Mouse (Mus musculus): ENCODE results near the gene Farsb.
A peak's percentile ranks its signal among the peaks of the same experiment; 100 is the strongest.

Gene Farsb

DNA sequence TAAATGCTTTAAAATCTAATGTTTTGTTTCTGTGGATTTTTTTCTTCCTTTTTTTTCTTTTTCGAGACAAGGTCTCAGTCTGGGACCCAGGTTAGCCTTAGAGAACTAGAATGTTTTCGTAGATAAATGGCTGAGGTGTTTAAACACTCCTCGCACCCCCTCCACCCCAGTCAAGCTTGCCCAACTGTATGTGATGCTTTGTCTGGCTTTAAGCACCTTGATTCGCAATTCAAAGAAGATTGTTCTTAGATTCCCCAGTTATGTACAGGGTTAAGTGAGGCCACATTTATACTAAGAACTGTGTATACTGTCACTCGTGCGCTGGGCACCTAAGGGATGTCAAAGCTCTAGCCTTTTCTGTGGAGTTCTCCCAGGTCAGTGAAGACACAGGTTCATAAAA, 68.4 kb downstream of the Farsb start:
- DNase-seq (ENCODE audit: low spot score): no peak

DNA sequence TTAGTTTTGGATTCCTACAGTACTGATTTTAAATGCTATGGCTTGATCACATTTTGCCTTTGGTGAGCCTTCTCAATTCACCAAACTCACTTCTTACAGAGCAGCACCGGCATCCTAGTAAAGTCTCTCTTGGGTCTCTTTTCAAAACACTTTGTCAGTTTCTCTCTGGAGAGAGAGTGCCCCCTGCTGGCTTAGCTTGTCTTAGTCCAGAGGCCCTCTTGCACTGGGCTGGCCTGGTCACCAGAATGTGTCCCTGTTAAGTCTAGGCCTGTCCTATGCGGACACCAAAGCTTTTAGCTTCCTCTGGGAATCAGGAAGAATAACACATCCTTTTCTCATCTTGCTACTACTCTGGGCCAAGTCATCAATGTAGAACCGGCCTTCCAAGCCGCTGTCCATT, 69.1 kb downstream of the Farsb start:
- DNase-seq (ENCODE audit: low spot score): peak; percentile 31

DNA sequence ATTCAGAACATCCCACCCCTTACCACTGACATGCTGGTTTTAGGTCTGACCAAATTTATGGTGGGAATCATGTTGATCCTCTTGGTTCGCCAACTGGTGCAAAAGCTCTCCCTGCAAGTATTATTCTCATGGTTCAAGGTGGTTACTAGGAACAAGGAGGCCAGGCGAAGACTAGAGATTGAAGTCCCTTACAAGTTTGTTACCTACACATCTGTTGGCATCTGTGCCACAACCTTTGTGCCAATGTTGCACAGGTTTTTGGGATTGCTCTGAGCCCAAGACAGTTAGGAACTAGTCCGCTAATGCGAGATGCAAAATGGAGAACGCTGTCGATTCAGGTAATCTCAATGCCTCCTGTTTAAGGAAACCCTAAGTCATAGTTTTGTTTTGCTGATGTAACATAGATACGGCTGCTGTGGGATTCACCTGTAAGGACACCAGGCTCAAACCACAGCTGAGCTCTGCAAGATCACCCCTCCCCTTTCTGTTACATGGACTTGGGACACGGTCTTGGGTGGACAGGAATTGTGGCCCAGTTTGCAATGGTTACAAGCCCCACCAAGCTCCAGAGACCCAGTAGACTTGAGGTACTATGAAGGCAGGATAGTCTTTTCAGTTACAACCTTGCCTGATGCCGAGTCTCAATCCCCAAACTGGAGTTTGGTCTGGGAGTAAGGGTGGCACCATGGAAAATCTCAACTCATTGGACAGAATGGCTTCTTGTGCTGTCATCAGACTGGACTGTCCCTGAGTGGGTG, 71.4 kb downstream of the Farsb start:
- DNase-seq (ENCODE audit: low spot score): no peak

DNA sequence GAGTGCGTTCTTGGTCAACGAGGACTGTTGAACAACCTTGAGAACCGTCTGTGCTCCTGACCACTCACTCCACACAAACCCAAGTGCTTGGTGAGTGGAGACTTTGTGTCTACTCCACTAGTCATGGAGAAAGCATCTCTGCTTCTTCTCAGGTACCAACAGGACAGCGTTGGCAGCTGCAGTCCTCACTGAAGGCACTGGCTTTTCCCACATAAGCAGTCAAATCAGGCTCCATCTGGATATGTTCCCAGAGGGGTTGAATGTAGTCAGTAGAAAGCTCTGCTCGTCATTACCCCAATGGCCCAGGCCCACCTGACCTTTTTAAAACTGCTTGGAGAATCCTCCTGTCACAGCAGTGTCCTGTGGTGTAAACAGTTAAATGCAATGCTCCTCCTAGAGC, 74.3 kb downstream of the Farsb start:
- DNase-seq (ENCODE audit: low spot score): no peak

DNA sequence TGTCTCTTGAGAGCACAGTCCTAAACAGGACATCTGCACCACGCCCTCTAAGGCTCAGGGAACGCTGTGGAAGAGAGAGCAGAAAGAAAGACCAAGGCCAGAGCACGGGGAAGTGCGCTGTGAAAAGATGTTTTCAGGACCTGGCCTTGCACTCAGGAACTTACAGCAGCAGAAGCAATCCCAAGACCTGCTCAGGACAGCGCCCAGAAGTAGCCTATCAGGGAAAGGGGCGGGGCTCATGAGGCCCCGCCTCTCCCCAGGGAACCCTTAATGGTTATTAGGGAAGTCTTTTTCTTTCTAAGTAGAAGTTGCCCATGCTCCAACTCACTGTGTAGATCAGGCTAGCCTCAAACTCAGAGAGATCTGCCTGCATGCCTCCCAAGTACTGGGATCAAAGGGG, 76.0 kb downstream of the Farsb start:
- DNase-seq (ENCODE audit: low spot score): no peak

DNA sequence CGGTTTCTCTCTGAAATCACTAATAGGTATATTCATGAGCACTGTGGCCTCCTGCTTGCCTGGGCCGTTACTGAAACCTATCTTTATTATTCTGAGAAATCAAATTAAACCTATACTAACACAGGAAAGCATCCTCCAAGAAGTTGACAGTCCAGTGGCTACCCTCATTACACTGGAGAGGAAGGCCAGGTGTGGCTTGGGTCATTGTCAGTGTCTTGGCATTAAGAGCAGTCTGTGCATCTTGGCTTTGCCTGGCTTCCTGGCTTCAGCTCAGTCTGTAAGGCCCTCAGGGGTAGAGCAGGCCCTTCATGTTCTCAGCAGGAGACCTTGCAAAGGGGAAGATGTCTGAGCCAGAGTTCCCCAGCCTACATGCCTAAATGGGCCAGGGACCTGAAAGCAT, 79.3 kb downstream of the Farsb start:
- DNase-seq (ENCODE audit: low spot score): no peak

DNA sequence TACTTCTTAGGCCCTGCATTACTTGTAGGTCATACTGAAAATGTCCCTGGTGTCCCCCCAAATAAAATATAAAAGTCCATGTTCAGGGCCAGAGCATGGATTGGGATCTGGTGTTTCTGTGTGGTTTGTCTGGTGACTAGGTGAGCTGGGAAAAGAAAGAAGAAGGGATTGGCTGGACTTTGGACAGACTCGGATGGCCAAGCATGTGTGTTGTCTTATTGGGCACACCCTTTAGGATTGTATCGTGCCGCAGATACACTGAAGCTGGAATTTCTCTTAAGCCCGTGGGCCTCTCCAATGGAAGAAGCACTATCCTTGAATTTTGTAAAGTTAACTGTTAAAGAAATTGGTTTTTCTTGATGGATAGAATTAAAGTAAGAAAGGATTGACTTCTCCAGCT, 87.3 kb downstream of the Farsb start:
- no peak for DNase-seq (ENCODE audit: low spot score)

DNA sequence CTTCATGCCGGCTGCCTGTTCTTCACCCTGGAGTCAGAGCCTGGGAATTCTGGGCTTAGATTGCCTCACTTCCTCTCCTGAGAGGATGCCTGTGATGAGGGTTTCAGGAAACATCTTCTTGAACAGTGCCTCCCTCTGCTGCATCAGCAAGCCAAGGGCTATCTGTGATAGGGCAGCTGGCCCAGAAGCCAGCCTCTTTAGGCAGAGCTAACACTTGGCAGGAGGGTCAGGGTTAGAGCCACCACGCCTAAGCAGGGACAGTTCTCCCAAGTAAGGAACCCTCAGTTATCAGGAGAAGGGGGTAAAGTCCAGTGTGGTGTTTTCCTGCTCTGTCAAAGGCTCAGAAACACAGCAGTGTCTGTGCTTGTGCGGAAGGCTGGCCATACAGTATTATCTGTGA, 88.9 kb downstream of the Farsb start:
- DNase-seq (ENCODE audit: low spot score): no peak

DNA sequence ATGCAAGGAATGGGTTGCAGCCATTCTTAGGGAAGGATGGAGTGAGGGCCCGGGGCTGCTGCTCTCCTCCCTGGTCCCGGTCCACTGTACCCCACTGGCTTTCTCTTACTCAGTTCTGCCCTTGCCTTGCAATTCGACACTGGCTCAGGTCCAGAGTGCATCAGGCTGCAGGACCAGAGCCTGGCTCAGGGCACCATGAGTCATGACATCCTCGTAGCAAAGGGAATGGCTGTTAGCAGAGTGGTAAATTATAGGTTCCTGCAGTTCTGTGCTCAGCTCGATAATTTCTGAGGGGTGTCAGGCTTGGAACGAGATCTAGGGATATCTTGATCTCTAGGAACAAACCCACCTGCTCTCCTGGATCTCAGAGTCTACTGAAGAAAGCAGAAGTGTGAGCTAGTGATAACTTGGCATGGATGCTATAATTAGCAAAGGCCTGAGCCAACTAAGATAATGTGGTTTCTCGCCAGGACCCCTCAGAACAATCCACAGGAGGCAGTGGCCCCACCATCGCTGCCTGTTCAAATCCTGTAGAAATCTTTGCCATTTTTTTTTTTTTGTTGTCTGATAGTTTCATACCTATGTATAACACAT, 92.3 kb downstream of the Farsb start:
- DNase-seq (ENCODE audit: low spot score): no peak

DNA sequence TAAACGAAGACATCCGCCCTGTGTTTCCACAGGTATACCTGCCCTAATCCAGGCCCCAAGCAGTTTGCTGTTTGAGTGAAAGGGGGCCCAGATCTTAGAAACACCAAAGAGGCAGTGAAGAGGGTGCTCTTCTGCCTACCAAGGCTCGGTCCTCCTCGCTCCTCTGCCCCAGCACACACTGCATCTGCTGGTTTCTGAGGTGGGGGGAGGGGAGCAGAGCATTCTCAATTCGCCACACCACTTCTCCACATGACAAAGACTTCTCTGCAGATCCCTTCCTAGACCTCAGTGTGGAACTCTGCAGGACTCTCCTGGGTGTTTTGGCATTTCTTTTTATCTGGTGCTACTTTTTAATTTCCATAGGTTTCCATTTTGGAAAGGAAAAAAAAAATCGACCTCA, 93.0 kb downstream of the Farsb start:
- DNase-seq (ENCODE audit: low spot score): no peak

DNA sequence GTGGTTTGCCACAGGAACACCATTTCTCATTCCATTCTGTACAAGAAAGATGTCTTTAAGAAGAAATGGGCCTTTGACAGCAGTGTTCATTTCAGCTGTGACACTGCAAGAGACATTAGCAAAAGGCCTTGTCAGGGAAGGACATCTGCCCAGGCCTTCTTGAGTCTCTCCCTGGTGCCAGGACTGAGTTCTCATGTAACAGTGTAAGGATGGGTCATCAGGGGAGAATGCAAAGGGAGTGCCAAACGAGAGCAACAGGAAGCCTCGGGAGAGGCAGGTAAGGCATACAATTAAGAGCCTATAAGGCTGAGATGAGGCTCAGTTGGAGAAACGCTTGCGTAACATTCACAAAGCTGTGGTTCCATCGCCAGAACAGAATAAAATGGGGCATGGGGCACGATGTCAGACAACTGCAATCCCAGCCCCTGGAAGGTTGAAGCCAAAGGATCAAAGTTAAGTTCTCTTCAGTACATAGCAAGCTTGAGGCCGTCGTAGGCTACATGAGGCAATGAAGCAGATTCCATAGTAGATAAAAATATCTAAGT, 93.4 kb downstream of the Farsb start:
- no peak for DNase-seq (ENCODE audit: low spot score)

DNA sequence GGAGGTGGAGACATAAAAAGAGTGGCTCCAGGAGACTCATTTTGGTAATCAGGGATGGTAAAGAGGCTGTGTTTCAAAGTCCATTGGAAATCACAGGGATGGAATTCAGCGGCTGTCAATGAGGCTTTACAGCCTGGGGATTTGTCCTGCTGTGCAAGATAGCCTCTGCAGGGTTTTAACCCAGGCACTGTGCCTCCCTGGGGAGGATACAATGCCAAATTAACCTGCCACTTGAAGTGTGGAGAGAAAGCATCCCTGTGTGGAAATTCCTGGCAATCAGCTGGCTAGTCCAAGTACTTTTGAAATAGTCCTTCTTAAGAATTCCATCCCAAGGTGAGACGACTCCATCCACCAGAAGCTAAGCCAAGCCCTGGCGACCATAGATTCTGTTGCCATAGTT, 99.8 kb downstream of the Farsb start:
- no peak for DNase-seq (ENCODE audit: low spot score)

DNA sequence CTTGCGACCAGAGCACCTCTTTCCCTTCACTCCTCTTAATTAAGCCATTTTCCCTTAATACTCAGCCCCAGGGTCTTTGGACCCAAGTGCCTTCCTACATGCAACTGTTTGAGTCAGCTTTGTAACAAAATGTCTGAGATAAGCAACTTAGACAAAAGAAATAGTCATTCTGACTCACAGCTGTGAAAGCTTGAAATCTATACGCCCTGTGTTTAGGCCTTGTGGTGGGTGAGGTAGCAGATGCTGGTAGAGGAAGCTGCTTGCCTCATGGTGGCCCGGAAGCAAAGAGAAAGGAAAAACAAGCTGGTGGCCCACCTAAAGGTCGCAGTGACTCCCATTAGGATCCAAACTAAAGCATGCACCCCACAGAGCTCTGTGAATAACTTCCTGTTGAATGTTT, 100.8 kb downstream of the Farsb start:
- no peak for DNase-seq (ENCODE audit: low spot score)

DNA sequence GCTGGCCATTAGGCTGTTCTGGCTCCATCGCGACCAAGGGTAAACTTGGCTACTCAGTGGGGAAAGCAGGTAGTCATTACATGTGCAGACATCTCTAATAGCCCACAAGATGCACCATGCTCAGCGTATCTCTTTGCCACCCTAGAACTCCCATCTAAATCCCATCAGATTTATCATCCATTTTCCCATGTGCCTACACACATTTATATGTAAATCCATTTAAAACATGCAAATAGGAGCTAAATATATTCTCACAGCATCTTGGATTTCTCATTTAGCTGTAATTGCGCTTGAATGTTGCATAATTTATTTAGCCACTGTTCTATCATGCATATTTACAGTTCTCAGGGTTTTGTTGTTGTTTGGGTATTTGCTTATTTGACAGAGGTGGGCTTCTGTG, 107.7 kb downstream of the Farsb start:
- DNase-seq (ENCODE audit: low spot score): no peak

DNA sequence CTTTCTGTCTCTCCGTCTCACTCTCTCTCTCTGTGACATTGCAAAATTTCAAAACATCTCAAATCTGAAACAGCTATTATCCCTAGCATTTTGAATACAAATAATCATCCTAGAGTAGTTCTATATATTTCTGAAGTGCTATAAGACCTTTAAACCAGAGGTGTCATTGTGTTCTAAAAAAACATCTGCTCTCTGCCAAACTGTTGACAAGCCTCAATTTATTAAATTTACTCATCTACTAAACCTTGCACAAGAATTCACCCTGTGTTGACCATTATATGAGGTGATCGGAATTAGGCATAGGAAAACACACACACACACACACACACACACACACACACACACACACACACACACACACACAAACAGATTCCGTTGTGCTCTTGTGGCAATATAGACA, 113.6 kb downstream of the Farsb start:
- no peak for DNase-seq (ENCODE audit: low spot score)

DNA sequence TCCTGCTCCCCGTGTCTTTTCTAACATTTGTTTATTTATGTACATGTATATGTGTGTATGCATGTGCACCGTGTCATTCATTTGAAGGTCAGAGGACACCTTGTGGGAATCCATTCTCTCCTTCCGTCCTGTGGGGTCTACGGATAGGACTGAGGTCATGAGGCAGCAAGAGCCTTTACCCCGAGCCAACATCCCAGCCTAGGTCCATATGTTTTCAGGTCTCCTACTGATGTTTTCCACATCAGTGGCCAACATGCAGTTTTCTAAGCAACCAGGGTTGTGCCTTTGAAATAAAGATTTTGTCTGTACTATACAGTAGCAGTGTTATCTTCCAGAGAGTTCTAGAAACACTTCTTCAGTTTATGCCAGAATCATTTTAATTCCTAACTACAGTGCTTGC, 114.9 kb downstream of the Farsb start:
- DNase-seq (ENCODE audit: low spot score): no peak

DNA sequence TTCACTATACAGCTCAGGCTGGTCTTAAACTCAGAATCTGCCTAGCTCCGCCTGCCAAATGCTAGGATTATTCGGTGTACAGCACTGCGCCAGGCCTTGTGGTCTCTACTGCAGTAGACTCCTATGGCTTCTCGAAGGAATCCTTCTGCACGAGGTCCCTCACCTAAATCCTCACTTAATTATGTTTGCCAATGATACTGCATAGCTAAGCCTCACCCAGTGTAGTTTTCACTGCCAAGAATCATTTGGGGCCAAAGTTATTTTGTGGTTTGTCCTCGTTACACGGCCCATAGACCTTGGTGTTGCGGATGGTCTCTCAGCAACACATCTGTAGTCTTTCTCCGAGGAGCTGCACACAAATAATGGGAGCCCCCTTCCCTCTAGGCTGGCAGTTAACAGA, 116.4 kb downstream of the Farsb start:
- DNase-seq (ENCODE audit: low spot score): no peak

DNA sequence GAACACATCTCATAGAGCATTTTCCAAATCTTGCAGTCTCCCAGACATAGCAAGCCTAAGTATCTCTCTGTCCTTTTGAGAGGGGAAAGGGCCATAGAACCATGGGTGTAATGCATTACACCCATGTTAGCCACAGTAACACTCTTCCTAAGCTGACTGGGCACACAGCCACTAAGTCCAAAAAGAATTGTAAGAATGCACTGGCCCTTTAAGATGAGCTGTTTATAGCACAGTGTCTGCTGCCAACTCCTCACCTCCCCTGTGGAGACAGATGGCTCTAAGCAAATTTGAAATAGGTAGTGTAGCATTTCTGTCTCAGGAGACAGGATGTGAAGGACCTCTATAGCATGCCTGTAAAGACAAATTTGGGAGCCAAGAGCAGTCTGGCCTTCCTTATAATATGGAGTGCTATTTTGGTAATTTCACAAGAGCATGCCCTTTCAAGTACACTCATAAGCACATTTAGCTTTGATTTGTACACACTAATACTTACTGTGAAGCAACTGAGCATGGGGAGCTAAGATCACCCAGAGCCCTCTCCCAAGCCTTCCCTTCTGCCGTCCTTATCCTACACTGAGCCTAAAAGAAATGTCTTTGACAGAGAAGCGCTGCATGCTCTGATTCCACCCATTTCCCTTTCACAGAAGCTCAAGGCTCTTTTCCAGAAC, 117.0 kb downstream of the Farsb start:
- peak; percentile 39 for DNase-seq (ENCODE audit: low spot score)

DNA sequence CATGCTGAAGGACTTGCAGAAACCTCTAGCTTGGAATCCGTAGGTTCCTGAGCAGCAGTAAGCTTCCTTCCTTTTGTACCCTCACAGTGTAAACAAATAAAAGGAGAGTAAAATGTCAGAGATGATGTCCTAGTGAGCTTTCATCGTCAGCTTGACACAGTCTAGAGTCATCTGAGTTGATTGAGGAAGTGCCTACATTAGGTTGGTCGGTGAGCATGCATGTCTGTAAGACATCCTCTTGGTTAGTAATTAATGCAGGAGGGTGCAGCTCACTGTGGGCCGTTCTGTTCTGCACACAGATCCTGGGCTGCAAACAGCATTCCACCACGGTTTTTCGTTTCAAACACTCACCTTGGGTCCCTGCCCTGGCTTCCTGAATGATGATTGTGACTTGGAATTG, 118.6 kb downstream of the Farsb start:
- no peak for DNase-seq (ENCODE audit: low spot score)
